Mouse (Mus musculus): ENCODE measurements around the gene Srgap3.

Gene Srgap3

DNA sequence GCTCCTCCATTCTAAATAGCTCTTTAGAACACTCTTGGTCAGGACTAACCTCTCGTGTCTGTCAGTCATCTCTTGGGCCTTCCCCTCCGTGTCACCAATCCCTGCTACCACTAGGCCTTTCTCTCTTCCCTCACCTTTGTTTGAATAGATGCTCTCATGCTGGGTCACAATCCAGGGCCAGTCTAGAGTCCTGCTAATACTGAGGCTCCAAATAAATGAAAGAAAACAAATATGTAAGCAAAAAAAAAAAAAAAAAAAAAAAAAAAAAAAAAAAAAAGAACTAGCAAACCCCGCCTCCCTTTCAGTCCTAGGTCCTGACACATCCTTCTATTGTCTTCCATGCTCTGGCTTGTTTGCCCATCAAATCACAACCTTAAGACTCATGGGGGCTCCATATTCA is 145.1 kb downstream of the Srgap3 start:
- Histone ChIP-seq H3K9me3 (ENCODE audit: low read length) (peaks cover 15% of the 10 kb centered on the region), H3K4me1 (replicated peaks; ENCODE audit: low read depth, low read length) (no peaks in the 10 kb centered on the region), H3K27me3 (ENCODE audit: insufficient read depth, low read length) (no peaks in the 10 kb centered on the region), H3K36me3 (ENCODE audit: insufficient read depth, low read length) (no peaks in the 10 kb centered on the region), H3K4me3 (replicated peaks; ENCODE audit: low read length) (no peak overlapping the region)
- TF ChIP-seq NANOG (IDR thresholded peaks at IDR 0.05; ENCODE audit: borderline replicate concordance, low read length), result no peak

DNA sequence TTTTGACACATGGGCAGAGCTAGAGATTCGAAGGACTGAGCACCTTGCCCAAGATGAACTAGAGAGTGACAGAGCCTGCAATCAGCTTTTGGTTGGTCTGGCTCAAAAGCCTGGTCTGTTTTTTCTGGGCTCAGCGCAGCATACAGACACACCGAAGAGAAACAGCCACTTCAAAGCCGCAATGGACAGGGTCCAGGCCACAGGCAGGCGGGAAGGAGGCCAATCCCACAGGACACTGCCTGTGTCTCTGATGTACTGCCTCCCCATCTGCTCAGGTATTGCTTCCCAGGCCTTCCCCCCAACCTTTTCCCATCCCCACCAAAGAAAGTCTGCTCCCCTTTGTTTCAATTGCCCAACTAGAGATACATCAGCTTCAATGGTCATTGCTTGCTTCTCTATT is 148.7 kb downstream of the Srgap3 start:
- TF ChIP-seq CTCF (conservative IDR thresholded peaks at IDR 0.05; ENCODE audit: low read length), result no peak
- TF ChIP-seq POU5F1 (IDR thresholded peaks at IDR 0.05; ENCODE audit: borderline replicate concordance, low read length), result no peak
- no peak for TF ChIP-seq NANOG (IDR thresholded peaks at IDR 0.05; ENCODE audit: borderline replicate concordance, low read length)

DNA sequence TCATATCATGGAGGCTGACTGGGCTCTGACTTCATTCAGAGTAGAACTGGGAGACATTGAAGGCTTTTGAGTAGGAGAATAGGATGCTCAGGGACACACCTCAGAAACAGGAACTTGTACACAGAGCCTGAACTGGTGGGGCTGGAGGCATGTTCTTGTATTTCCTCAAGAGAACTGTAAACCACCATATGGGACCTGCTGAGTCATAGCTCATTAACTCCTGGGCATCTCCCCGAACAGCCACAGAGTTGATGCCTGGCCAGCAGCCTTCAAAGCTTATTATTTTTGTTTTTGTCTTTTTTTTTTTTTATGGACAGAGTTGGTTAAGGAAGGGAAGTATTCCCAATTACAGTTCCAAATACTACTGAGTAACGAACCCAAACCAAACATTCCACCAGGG is 150.5 kb downstream of the Srgap3 start:
- Histone ChIP-seq H3K4me3 (replicated peaks; ENCODE audit: low read length) (no peak overlapping the region), H3K9me3 (ENCODE audit: low read length) (peaks cover 7% of the 10 kb centered on the region; the same call in 1 of the 2 replicates), H3K4me1 (replicated peaks; ENCODE audit: low read depth, low read length) (no peaks in the 10 kb centered on the region), H3K27me3 (ENCODE audit: insufficient read depth, low read length) (no peaks in the 10 kb centered on the region), H3K36me3 (ENCODE audit: insufficient read depth, low read length) (no peaks in the 10 kb centered on the region)
- TF ChIP-seq CTCF (conservative IDR thresholded peaks at IDR 0.05; ENCODE audit: low read length) (no peak), NANOG (IDR thresholded peaks at IDR 0.05; ENCODE audit: borderline replicate concordance, low read length) (no peak), POU5F1 (IDR thresholded peaks at IDR 0.05; ENCODE audit: borderline replicate concordance, low read length) (no peak)

More for the DNA sequence above, 148.7 kb downstream of the Srgap3 start:
- no peaks in the 10 kb centered on the region for H3K27me3 ChIP-seq (ENCODE audit: insufficient read depth, low read length)
- peaks cover 7% of the 10 kb centered on the region; the same call in 1 of the 2 replicates for H3K9me3 ChIP-seq (ENCODE audit: low read length)
- H3K4me1 ChIP-seq (replicated peaks; ENCODE audit: low read depth, low read length), result no peaks in the 10 kb centered on the region
- H3K4me3 ChIP-seq (replicated peaks; ENCODE audit: low read length), result no peak overlapping the region
- H3K36me3 ChIP-seq (ENCODE audit: insufficient read depth, low read length), result no peaks in the 10 kb centered on the region

DNA sequence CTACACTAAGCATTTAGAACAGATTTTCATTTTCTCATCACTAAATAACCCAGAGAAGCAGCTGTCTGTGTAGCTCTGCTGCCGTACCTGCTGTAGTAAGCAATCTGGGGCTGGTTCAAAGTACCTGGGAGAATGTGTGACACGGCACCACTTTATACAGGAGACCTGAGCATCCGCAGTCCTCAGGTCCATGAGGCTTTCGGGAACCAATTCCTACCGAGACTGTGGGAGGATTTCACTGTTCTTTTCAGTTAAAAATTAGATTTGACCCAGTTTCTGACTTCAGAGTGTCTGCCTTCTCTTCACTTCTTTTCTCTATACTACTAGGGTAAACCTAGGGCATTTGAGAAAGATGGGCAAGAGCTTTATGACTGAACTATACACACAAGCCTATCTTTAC is 153.2 kb downstream of the Srgap3 start:
- Histone ChIP-seq H3K36me3 (ENCODE audit: insufficient read depth, low read length) (no peaks in the 10 kb centered on the region), H3K27me3 (ENCODE audit: insufficient read depth, low read length) (no peaks in the 10 kb centered on the region), H3K4me3 (replicated peaks; ENCODE audit: low read length) (no peak overlapping the region), H3K4me1 (replicated peaks; ENCODE audit: low read depth, low read length) (no peaks in the 10 kb centered on the region), H3K9me3 (ENCODE audit: low read length) (peaks cover 7% of the 10 kb centered on the region; the same call in 1 of the 2 replicates)
- TF ChIP-seq POU5F1 (IDR thresholded peaks at IDR 0.05; ENCODE audit: borderline replicate concordance, low read length) (no peak), CTCF (conservative IDR thresholded peaks at IDR 0.05; ENCODE audit: low read length) (no peak)

DNA sequence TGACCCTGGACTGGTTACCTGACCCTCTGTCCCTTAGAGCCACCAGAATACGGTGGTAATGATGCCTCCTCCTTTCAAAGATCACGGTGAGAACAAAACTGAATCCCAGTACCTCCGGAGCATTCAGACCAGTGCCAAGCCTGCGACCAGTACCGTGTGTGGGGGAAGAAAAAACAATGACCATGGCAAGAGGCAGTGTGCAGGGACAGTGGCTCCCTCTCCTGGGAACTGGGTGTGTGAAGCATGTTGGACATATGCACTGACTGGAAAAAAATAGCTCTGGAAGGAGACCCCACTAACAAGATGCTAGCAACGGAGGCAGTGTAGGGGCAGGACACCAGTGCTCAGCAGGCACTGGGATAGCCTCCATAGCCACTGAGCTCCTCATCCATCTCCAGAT is 157.2 kb downstream of the Srgap3 start:
- Histone ChIP-seq H3K27me3 (ENCODE audit: insufficient read depth, low read length) (no peaks in the 10 kb centered on the region), H3K4me3 (replicated peaks; ENCODE audit: low read length) (no peak overlapping the region), H3K36me3 (ENCODE audit: insufficient read depth, low read length) (no peaks in the 10 kb centered on the region), H3K4me1 (replicated peaks; ENCODE audit: low read depth, low read length) (no peaks in the 10 kb centered on the region), H3K9me3 (ENCODE audit: low read length) (no peaks in the 10 kb centered on the region)
- TF ChIP-seq POU5F1 (IDR thresholded peaks at IDR 0.05; ENCODE audit: borderline replicate concordance, low read length) (no peak), NANOG (IDR thresholded peaks at IDR 0.05; ENCODE audit: borderline replicate concordance, low read length) (no peak), CTCF (conservative IDR thresholded peaks at IDR 0.05; ENCODE audit: low read length) (no peak)

DNA sequence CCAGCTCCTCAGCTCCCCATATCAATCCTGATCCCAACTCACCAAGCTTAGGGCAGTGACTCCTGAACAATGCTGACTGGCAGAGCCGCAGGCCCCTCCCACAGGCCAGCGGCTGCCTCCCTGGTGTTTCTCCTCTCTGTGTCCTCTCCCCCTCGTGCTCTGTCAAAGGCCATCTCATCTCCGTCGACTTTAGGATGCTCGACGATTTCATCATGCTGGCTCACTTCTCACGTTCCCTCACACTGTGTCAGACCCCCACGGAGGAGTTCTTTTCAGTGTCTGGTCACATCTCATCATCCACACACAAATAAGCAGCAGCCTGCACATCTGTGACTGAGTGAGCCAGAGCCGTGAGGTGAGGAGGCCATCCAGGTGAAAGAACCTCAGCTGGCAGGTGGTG is 158.4 kb downstream of the Srgap3 start:
- no peak for TF ChIP-seq POU5F1 (IDR thresholded peaks at IDR 0.05; ENCODE audit: borderline replicate concordance, low read length)
- TF ChIP-seq NANOG (IDR thresholded peaks at IDR 0.05; ENCODE audit: borderline replicate concordance, low read length), result no peak
- TF ChIP-seq CTCF (conservative IDR thresholded peaks at IDR 0.05; ENCODE audit: low read length), result no peak
- Histone ChIP-seq H3K4me3 (replicated peaks; ENCODE audit: low read length) (no peak overlapping the region), H3K9me3 (ENCODE audit: low read length) (no peaks in the 10 kb centered on the region), H3K36me3 (ENCODE audit: insufficient read depth, low read length) (no peaks in the 10 kb centered on the region), H3K27me3 (ENCODE audit: insufficient read depth, low read length) (no peaks in the 10 kb centered on the region), H3K4me1 (replicated peaks; ENCODE audit: low read depth, low read length) (no peaks in the 10 kb centered on the region)

DNA sequence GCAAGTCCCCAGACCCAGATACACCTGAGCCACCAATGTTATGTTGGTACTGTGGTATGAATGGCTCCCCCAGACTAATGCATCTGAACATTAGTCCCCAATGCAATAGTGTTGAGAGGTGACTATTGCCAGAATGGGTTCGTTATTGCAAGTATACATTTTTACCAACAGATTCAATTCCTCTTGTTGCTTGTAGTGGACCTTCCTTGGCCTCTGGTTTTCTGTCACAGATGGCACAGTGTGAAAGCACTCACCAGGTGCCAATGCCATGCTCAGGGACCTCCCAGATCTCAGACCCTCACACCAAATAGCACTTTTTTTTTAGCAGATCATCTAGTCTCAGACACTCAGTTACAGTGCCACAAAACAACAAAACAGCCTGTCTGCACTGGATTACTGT is 158.9 kb downstream of the Srgap3 start:
- no peaks in the 10 kb centered on the region for H3K4me1 ChIP-seq (replicated peaks; ENCODE audit: low read depth, low read length)
- no peak overlapping the region for H3K4me3 ChIP-seq (replicated peaks; ENCODE audit: low read length)
- no peaks in the 10 kb centered on the region for H3K9me3 ChIP-seq (ENCODE audit: low read length)
- TF ChIP-seq NANOG (IDR thresholded peaks at IDR 0.05; ENCODE audit: borderline replicate concordance, low read length) (no peak), POU5F1 (IDR thresholded peaks at IDR 0.05; ENCODE audit: borderline replicate concordance, low read length) (no peak), CTCF (conservative IDR thresholded peaks at IDR 0.05; ENCODE audit: low read length) (no peak)
- no peaks in the 10 kb centered on the region for H3K36me3 ChIP-seq (ENCODE audit: insufficient read depth, low read length)
- no peaks in the 10 kb centered on the region for H3K27me3 ChIP-seq (ENCODE audit: insufficient read depth, low read length)

- peaks cover 22% of the 10 kb centered on the region for H3K4me1 ChIP-seq (replicated peaks; ENCODE audit: low read depth, low read length)
- H3K36me3 ChIP-seq (ENCODE audit: insufficient read depth, low read length), result no peaks in the 10 kb centered on the region
- H3K9me3 ChIP-seq (ENCODE audit: low read length), result no peaks in the 10 kb centered on the region
- no peak for TF ChIP-seq NANOG (IDR thresholded peaks at IDR 0.05; ENCODE audit: borderline replicate concordance, low read length)
- peak; percentile 59 for TF ChIP-seq CTCF (conservative IDR thresholded peaks at IDR 0.05; ENCODE audit: low read length)
- no peak overlapping the region for H3K4me3 ChIP-seq (replicated peaks; ENCODE audit: low read length)
- no peaks in the 10 kb centered on the region for H3K27me3 ChIP-seq (ENCODE audit: insufficient read depth, low read length)
Measured at GRCm38 (mm10) chr6:112781409-112782093, 165.5 kb downstream of the Srgap3 start.

DNA sequence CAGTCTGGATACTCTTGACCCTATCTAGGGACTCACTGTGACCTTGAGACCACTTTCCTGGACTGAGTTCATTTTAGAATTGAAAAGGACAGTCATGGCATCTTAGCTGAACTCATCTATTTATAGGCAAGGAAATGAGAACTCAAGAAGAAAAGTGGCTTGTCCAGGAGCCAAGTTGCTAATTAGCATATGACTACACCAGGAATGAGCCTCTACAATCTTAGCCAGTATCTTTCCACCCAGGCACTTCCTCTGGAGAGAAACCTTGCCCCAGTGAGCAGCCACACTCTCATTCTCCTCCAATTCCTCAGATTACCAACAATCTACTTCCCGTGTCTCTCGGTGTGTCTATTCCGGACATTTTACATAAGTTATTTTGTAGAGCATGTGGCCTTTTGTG is 168.9 kb downstream of the Srgap3 start:
- no peaks in the 10 kb centered on the region for H3K36me3 ChIP-seq (ENCODE audit: insufficient read depth, low read length)

More for the DNA sequence above, 168.9 kb downstream of the Srgap3 start:
- no peaks in the 10 kb centered on the region for H3K9me3 ChIP-seq (ENCODE audit: low read length)
- no peak overlapping the region for H3K4me3 ChIP-seq (replicated peaks; ENCODE audit: low read length)
- no peaks in the 10 kb centered on the region for H3K27me3 ChIP-seq (ENCODE audit: insufficient read depth, low read length)
- no peak for TF ChIP-seq POU5F1 (IDR thresholded peaks at IDR 0.05; ENCODE audit: borderline replicate concordance, low read length)
- no peak for TF ChIP-seq NANOG (IDR thresholded peaks at IDR 0.05; ENCODE audit: borderline replicate concordance, low read length)
- TF ChIP-seq CTCF (conservative IDR thresholded peaks at IDR 0.05; ENCODE audit: low read length), result no peak
- peaks cover 22% of the 10 kb centered on the region for H3K4me1 ChIP-seq (replicated peaks; ENCODE audit: low read depth, low read length)

Data from E14TG2a.4 (cell line).